Mouse (Mus musculus) urinary bladder, postnatal 10 days (tissue): Measurements from ENCODE around the gene Prr14.
A peak's percentile ranks its signal among the peaks of the same experiment; 100 is the strongest.
"Not testable (repeated sequence)": the region's sequence is repeated elsewhere in the genome, so short reads cannot be mapped to it uniquely, and the experiment has no call there.

Source experiments
- DNase-seq: peaks from one replicate; pipeline ENCODE4 v3.0.0; 2022; ENCODE audit warnings: low spot score

Prr14 gene

GRCm38 (mm10) chr7:127459311-127459710 lies at the start of gene Prr14:
Gene Prr14 (plus strand): TSS chr7:127459611.
- DNase-seq, result not testable (repeated sequence)

DNA sequence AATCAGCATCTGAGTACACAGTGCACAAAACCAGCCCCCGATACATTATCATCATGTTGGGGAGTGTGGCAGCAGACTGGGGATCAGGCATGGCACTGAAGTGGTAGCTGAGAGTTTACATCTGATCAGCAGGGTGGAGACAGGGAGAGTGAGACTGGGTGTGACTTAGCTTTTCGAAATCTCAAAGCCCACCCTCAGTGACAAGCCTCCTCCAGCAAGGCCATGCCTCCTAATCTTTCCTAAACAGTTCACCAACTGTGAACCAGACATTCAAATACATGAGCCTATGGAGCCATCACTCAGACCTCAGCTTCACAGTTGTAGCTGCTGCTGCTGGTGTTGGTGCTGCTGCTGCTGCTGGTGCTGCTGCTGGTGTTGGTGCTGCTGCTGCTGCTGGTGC lies 48.0 kb upstream of the Prr14 start:
- no peak for DNase-seq

DNA sequence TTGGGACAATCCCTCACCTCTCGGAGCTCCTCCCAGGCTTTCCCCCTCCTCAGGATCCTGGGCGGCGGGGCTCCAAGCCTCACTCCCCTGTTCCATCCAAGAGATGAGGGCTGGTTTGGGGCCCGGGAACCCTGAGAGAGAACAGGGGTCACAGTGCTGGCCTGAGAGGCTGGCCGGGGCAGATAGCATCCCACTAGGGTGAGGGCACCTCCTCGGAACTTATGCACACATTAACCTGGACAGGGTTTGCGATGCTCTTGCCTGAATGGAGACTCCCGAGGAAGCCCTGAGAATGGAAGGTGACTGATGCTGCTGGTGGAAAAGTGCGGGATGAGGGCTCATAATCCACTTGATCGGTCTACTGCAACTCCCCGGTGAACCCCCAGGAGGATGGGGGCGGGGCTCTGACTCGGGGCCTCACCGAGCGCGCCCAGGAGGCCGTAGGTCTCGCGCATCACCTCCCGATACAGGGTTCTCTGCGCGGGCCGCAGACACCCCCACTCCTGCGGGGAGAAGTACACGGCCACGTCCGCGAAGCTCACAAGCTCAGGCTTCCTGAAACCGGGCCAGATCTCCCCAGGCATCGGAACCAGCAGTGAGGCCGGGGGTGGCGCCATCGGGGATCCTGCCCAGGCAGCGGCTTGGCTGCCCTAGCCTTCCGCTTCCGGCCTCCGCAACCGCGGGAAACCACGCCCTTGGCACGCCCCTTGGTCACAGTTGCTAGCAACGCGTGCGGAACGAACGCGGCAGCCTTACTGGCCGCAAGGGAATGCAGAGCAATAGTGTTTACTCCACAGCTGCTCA lies 37.8 kb upstream of the Prr14 start, which contains the start of gene Zfp688:
Gene Zfp688, minus strand, starts transcription at position 681 of the 804 bp plus-strand sequence.
- peak; percentile 83 for DNase-seq

GRCm38 (mm10) chr7:127422247-127422646 lies 37.2 kb upstream of the Prr14 start:
- DNase-seq, result no peak

DNA sequence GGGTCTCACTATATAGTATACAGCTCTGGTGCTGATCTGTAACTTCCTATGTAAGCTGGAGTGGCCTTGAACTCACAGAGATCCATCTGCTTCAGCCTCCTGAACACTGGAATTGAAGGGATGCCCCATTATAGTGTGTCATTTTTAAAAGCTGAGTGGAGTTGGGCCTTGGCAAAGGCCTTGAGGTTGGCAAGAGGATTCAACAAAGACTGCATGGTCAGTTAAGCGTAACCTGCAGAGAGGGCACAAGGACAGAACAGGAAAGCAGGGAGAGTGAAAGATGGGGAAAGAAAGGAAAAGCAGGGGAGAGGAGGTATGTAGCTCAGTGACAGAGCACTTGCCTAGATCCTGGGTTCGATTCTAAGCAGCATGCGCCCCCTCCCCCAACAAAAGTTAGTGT lies 34.1 kb upstream of the Prr14 start:
- DNase-seq, result no peak

GRCm38 (mm10) chr7:127425911-127426310 lies 33.5 kb upstream of the Prr14 start:
- DNase-seq, result no peak

- DNase-seq, result no peak
These were observed 33.1 kb upstream of the Prr14 start for GRCm38 (mm10) chr7:127426354-127426753.

DNA sequence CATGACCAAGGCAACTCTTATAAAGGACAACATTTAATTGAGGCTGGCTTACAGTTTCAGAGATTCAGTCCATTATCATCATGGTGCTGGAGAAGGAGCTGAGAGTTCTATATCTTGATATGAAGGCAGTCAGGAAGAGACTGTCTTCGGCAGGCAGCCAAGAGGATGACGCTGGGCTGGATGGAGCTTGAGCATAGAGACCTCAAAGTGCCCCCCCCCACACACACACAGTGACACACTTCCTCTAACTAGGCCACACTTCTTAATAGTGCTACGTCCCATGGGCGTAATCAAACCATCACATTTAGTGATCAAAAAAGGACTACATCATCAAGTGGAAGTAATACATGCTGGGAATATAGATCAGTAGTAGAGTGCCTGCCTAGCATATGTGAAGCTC lies 24.2 kb upstream of the Prr14 start:
- DNase-seq, result no peak

GRCm38 (mm10) chr7:127437724-127438123 lies 21.7 kb upstream of the Prr14 start:
- no peak for DNase-seq

DNA sequence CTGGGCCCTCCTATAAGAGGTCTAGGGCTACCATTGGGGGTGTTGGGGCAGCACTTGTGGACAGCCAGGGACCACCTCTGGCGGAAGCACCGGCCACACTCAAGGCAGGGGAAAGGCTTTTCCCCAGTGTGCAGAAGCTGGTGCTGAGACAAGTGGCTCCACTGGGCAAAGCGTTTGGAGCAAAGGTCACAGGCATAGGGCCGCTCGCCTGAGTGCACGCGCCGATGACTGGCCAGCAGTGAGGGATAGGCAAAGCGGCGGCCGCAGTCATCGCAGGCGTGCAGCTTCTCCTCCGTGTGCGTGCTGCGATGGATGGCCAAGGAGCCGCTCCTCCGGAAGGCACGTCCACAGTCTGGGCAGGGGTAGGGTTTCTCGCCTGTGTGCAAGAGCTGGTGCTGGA lies 15.4 kb upstream of the Prr14 start:
- DNase-seq, result no peak

DNA sequence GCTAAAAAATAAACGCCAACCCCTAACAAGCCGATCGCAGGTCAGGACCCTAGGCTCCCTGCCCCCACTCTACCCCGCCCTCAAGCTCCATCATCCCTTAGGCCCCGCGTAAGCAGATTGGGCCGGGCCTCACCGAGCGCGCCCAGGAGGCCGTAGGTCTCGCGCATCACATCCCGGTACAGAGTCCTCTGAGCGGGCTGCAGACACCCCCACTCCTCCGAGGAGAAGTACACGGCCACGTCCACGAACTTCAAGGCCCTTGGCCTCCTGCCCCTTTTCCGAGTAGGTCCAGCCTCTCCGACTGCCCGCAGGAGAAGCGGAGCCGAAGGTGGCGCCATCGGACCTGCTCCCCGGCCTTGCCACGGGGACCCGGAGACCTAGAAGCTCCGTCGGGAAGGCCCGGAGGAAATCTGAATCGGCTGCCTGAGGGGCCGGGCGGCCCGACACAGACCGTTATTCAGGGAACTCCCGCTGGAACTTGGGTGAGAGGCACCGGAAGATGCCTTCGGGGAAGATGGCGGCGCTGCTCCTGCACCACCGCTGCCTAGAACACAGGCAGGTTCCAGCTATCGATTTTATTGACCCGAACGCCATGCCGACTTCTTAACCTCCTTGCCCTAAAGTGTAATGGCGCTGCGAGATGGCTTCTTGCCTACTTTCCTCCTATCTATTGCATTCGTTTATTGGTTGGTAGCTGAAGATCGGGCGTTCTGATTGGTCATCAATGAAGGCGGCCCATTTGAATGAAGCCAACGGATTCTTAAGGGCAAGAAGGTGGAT lies 10.7 kb upstream of the Prr14 start, which contains the start of gene Zfp689:
Gene Zfp689, minus strand, starts transcription at position 638 of the 780 bp plus-strand sequence.
- DNase-seq, result peak; percentile 59

- no peak for DNase-seq
These were observed 9.4 kb upstream of the Prr14 start for GRCm38 (mm10) chr7:127449966-127450365.

DNA sequence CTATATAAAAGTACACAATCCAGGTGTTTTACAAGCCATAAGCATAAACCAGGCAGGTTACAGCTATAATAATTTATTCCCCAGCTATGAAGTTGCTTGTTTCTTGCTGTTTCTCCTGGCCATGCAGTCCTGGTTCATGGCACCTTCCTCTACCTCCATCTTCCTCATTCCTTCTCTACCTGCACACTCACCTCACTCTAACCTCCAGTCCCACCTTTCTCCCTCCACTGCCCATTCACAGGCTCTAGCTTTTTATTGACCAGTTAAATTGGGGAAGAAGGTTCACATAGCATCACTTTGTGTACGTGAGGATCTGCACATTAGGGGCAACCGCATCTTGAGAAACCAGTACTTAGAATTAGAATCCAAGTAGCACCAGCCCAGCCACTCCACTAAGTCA lies 6.4 kb upstream of the Prr14 start:
- no peak for DNase-seq

GRCm38 (mm10) chr7:127454905-127455304 lies 4.5 kb upstream of the Prr14 start:
- no peak for DNase-seq

DNA sequence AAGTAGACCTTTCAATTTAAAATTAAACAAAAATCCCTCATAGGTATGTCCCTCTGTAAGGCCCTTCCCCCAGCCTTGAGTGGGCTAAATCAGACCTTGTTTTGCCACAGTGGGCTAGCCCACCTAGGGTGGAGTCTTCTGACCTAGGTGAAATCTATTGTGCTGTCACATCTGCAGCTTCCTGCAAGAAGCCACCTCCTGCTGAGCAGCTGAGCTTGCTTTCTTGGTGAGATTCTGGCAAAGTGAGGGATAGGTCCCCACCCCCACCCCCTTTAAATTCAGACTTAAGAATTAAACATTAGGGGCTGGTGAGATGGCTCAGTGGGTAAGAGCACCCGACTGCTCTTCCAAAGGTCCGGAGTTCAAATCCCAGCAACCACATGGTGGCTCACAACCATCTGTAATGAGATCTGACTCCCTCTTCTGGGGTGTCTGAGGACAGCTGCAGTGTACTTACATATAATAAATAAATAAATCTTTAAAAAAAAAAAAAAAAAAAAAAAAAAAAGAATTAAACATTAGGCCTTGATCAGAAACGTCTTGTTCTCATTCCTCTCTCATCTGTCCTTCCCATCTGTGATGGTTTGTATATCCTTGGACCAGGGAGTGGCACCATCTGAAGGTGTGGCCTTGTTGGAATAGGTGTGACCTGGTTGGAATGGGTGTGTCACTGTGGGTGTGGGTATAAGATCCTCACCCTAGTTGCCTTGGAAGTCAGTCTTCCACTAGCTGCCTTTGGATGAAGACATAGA lies 864 bp upstream of the Prr14 start:
- DNase-seq, result not testable (repeated sequence)

DNA sequence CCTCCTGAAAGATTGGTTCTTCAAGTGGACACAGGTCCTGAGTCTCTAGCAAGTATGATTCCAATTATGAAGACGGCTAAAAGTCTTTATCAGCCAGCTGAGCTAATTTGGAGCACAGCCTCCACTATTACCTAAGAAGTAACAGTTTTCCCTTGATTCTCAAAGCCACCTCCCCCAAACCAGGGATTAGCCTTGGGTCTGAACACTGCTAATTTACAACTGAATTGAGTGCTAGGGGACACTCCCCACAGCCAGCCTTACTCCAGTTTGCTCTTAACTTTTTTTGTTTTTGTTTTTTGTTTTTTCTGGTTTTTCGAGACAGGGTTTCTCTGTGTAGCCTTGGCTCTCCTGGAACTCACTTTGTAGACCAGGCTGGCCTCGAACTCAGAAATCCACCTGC lies 5.8 kb downstream of the Prr14 start:
- no peak for DNase-seq

- DNase-seq, result not testable (repeated sequence)
These were observed 6.3 kb downstream of the Prr14 start for GRCm38 (mm10) chr7:127465670-127466069.

DNA sequence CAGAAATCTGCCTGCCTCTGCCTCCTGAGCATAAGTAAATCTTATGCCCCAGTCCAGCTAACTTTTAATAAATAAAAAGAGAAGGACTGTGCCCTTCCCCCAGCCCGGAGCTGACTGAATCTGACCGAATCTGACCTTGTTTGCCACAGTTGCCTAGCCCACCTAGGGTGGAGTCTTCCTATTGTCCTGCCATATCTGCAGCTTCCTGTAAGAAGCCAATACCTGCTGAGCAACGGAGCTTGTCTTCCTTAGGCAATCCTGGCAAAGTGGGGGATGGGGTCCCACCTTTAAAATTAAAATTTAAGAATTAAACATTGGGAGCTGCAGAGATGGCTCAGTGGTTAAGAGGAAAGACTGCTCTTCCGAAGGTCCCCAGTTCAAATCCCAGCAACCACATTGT lies 7.2 kb downstream of the Prr14 start:
- no peak for DNase-seq

DNA sequence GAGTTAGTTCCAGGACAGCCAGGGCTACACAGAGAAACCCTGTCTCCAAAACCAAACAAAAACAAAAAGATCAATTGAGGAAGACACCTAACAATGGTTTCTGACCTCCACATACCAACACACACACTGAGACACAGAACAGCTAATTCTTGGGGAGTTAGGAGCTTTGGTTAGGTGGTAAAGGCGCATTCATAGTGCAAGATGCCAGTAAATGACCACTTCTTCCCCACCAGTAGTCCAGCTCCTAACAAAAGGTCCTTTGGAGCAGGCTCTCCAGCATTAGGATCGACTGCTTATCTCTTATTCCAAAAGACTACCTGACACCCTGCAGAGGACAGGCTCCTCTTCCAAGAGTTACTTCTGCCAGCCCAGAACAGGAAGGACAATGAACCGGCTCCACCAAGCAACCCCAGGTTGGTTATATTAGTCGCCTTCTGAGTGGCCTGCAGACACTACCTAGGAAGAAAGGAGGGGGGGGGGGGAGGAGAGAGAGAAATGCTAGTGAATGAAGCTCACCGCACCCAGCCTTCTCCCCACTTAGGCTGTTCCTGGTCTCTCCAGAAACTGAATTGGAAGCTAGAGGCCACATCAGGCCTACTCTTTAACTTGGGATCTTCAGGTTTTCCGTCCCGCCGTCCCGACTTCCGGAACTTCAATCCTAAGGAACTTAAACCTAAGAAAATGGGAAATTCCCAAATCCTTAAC lies 10.8 kb downstream of the Prr14 start:
- DNase-seq, result no peak

GRCm38 (mm10) chr7:127470743-127471645 lies 11.6 kb downstream of the Prr14 start:
- peak; percentile 42 for DNase-seq

- no peak for DNase-seq
These were observed 12.2 kb downstream of the Prr14 start for GRCm38 (mm10) chr7:127471646-127472010.
